ENCODE assay signal across 28 mouse cellular contexts in the genomic region with DNA sequence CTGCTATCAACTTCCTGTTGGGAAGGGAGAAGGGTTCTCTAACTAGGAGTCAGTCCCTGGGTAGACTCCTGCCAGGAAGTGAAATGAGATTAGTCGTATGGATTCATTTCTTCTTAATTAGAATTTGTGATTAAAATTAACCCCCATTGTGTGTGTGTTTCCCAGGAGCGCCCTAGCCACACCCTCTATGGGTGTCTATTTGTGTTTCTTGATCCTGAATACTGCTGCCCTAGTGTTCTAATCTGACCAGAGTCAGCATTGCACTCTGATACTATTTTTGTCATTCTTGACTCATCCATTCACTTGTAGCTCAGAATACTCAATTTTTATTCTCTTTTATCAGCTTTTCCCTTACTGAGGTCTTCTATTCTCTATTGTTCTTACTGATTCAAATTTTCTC.
DNase-seq lines count a peak whose midpoint lies in the region; ATAC-seq and TF ChIP-seq lines count a peak whose summit lies in the region.
"Had no signal": no experiment of that assay in that cellular context is flagged by ENCODE, and none has a peak within 500 bp of the region (broad histone marks: within the 10 kb centered on the region; RNA-seq: fewer than 3 reads in every experiment).

No protein-coding gene starts in this region.

- H3K27ac ChIP-seq in heart, embryonic 15.5 days: peak overlapping the region; percentile 58; the same call in 1 of the 2 replicates
- no peak overlapping the region for H3K27ac ChIP-seq in liver, embryonic 14.5 days
- no peak overlapping the region for H3K27ac ChIP-seq in liver, postnatal 0 days (ENCODE audit: low read depth)
- H3K27ac ChIP-seq: embryonic facial prominence, embryonic 10.5 days; embryonic facial prominence, embryonic 15.5 days; forebrain, embryonic 13.5 days; hindbrain, embryonic 13.5 days; limb, embryonic 10.5 days; limb, embryonic 15.5 days; neural tube, embryonic 12.5 days had no signal

- H3K4me3 ChIP-seq in heart, embryonic 15.5 days: no peak overlapping the region
- H3K4me3 ChIP-seq in liver, embryonic 14.5 days (ENCODE audit: insufficient read depth in 1 of 2, low read depth in 2 of 2, low read length in 2 of 2): no peak overlapping the region
- no peak overlapping the region for H3K4me3 ChIP-seq in liver, postnatal 0 days (ENCODE audit: low read depth, low read length)
- H3K4me3 ChIP-seq: embryonic facial prominence, embryonic 10.5 days; embryonic facial prominence, embryonic 15.5 days; forebrain, embryonic 13.5 days; hindbrain, embryonic 13.5 days; limb, embryonic 10.5 days; limb, embryonic 15.5 days; neural tube, embryonic 12.5 days had no signal

- no peak overlapping the region for H3K4me2 ChIP-seq in heart, embryonic 15.5 days
- no peak overlapping the region for H3K4me2 ChIP-seq in liver, embryonic 14.5 days (ENCODE audit: low read depth)
- no peak overlapping the region for H3K4me2 ChIP-seq in liver, postnatal 0 days (ENCODE audit: low read depth, low read length)
- H3K4me2 ChIP-seq: embryonic facial prominence, embryonic 15.5 days; forebrain, embryonic 13.5 days; hindbrain, embryonic 13.5 days; limb, embryonic 15.5 days; lung, embryonic 14.5 days; midbrain, embryonic 11.5 days; neural tube, embryonic 12.5 days had no signal

- no peak for TF ChIP-seq CTCF in liver, embryonic 14.5 days (IDR thresholded peaks at IDR 0.05; ENCODE audit: low read depth)
- no peak for TF ChIP-seq CTCF in liver, postnatal 0 days (IDR thresholded peaks at IDR 0.05; ENCODE audit: low read depth)

- H3K9me3 ChIP-seq in heart, embryonic 15.5 days (replicated peaks): no peaks in the 10 kb centered on the region
- H3K9me3 ChIP-seq in liver, embryonic 14.5 days (ENCODE audit: control insufficient read depth, low read length): no peaks in the 10 kb centered on the region
- no peaks in the 10 kb centered on the region for H3K9me3 ChIP-seq in liver, postnatal 0 days (ENCODE audit: low read length)
- H3K9me3 ChIP-seq: embryonic facial prominence, embryonic 10.5 days; embryonic facial prominence, embryonic 15.5 days; forebrain, embryonic 13.5 days; G1E; hindbrain, embryonic 13.5 days; limb, embryonic 10.5 days; limb, embryonic 15.5 days; neural tube, embryonic 12.5 days had no signal

- H3K9ac ChIP-seq in heart, embryonic 15.5 days: no peak overlapping the region
- H3K9ac ChIP-seq in liver, embryonic 14.5 days (replicated peaks): no peak overlapping the region
- no peak overlapping the region for H3K9ac ChIP-seq in liver, postnatal 0 days (replicated peaks)
- H3K9ac ChIP-seq: embryonic facial prominence, embryonic 15.5 days; forebrain, embryonic 13.5 days; hindbrain, embryonic 13.5 days; limb, embryonic 15.5 days; lung, embryonic 14.5 days; neural tube, embryonic 12.5 days had no signal

- H3K36me3 ChIP-seq in heart, embryonic 15.5 days: no peaks in the 10 kb centered on the region
- no peaks in the 10 kb centered on the region for H3K36me3 ChIP-seq in liver, embryonic 14.5 days (replicated peaks; ENCODE audit: control insufficient read depth, insufficient read depth, low read depth)
- H3K36me3 ChIP-seq in liver, postnatal 0 days (replicated peaks; ENCODE audit: insufficient read depth, low read length): no peaks in the 10 kb centered on the region
- H3K36me3 ChIP-seq: embryonic facial prominence, embryonic 15.5 days; G1E; hindbrain, embryonic 13.5 days; neural tube, embryonic 12.5 days had no signal

- no peak for ATAC-seq in heart, embryonic 15.5 days (replicated peaks; ENCODE audit: insufficient number of reproducible peaks, insufficient read depth, low FRiP score, low read depth)
- 0 out of 2 replicates have a peak, but pooled peaks have one; percentile 50 for ATAC-seq in liver, embryonic 14.5 days (ENCODE audit: insufficient read depth)
- ATAC-seq in liver, postnatal 0 days: no peak
- ATAC-seq: forebrain, embryonic 13.5 days; midbrain, embryonic 16.5 days had no signal

- TF ChIP-seq EP300 in liver, embryonic 14.5 days (IDR thresholded peaks at IDR 0.05; ENCODE audit: low read depth): no peak
- no peak for TF ChIP-seq EP300 in liver, postnatal 0 days (IDR thresholded peaks at IDR 0.05; ENCODE audit: low read depth)

- peak; percentile 80 for DNase-seq in heart, adult 11 months
- no peak for DNase-seq in heart, postnatal 4 days
- no peak for DNase-seq in heart, postnatal 25 days (ENCODE audit: low spot score)
- no peak for DNase-seq in liver, embryonic 14.5 days (ENCODE audit: low read depth in 3 of 3, low spot score in 3 of 3)
- no peak for DNase-seq in liver, postnatal 0 days
- no peak for DNase-seq in right cerebral cortex, postnatal 4 days
- DNase-seq: adrenal gland, adult 8-10 months; cerebellum, adult 8-10 months; cerebellum, postnatal 25 days; gastrocnemius, postnatal 25 days; kidney, adult 11 months; kidney, postnatal 14 days; layer of hippocampus, adult 9-11 months; lung, embryonic 14.5 days; lung, postnatal 14 days; thymus, adult 2 months; thymus, postnatal 4 days had no signal

- no peaks in the 10 kb centered on the region for H3K27me3 ChIP-seq in heart, embryonic 15.5 days
- no peaks in the 10 kb centered on the region for H3K27me3 ChIP-seq in liver, embryonic 14.5 days (ENCODE audit: control insufficient read depth, insufficient read depth, low read length)
- no peaks in the 10 kb centered on the region for H3K27me3 ChIP-seq in liver, postnatal 0 days (ENCODE audit: insufficient read depth, low read length)
- H3K27me3 ChIP-seq: embryonic facial prominence, embryonic 15.5 days; forebrain, embryonic 13.5 days; hindbrain, embryonic 13.5 days; limb, embryonic 15.5 days; neural tube, embryonic 12.5 days had no signal

- 49% methylated on average over 2 of the region's 2 CpGs for WGBS in heart, embryonic 15.5 days
- 30% methylated on average over 2 of the region's 2 CpGs for WGBS in liver, embryonic 14.5 days (ENCODE audit: insufficient replicate concordance)
- 61% methylated on average over 2 of the region's 2 CpGs for WGBS in liver, postnatal 0 days (ENCODE audit: insufficient replicate concordance)

- intact Hi-C loops in heart, postnatal 25 days (cut with DNase I): no loop called here

- peaks cover 34% of the 10 kb centered on the region for H3K4me1 ChIP-seq in heart, embryonic 15.5 days (replicated peaks)
- peaks cover 22 to 29% of the 10 kb centered on the region in 2 experiments for H3K4me1 ChIP-seq in liver, embryonic 14.5 days (replicated peaks; ENCODE audit: control insufficient read depth in 2 of 2, insufficient read depth in 2 of 2, low read length in 1 of 2)
- H3K4me1 ChIP-seq in liver, postnatal 0 days (ENCODE audit: insufficient read depth): peaks cover 27% of the 10 kb centered on the region
- H3K4me1 ChIP-seq: hindbrain, embryonic 13.5 days; neural tube, embryonic 12.5 days had no signal
